Mouse (Mus musculus) R1 (cell line): ENCODE measurements at regions not wholly inside any gene's neighbourhood (a gene's known extent, or its start where the extent isn't known, plus 50 kb on each side); places are given as distances from the start of the nearest gene placed in this dataset.
"Not testable (repeated sequence)": the region's sequence is repeated elsewhere in the genome, so short reads cannot be mapped to it uniquely, and the experiment has no call there.

Experiments used
- DNase-seq: peaks from one replicate; pipeline ENCODE4 v3.0.0-alpha.2; 2018; ENCODE audit warnings: low read depth, low spot score

DNA sequence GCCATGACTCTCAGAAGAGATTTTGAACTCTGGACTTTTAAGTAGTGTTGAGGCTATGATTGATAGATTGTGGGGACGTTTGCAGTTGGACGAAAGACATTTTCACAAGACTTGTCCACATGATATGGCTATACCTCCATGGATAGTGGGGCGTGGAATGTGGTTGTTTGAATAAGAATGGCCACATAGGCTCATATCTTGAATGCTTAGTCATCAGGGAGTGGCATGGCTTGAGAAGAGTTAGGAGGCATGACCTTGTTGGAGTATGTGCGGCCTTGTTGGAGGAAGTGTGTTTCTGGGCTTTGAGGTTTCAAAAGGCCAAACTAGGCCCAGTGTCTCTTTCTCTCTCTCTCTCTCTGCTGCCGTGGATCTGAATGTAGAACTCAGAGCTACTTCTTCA lies 204.7 kb upstream of the Pclo start:
- peak; percentile 56 for DNase-seq

DNA sequence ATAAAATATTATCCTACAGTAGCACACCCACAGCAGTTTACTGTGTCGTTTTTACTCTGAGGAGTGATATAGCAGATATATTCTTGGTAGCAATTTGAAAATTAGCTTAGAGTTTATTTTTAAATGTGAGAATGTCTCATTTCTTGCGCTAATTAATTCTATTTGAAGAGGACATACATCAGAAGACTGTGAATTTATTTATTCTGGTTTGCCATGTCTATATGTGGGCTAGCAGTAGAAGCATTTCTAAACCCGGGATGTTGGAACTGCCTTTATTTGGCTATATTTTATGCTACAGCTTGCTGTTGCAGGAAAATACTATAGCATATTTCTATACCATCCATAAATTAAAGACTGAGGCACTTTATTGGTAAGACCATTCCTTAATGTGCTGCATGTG lies 203.0 kb upstream of the Pclo start:
- no peak for DNase-seq

DNA sequence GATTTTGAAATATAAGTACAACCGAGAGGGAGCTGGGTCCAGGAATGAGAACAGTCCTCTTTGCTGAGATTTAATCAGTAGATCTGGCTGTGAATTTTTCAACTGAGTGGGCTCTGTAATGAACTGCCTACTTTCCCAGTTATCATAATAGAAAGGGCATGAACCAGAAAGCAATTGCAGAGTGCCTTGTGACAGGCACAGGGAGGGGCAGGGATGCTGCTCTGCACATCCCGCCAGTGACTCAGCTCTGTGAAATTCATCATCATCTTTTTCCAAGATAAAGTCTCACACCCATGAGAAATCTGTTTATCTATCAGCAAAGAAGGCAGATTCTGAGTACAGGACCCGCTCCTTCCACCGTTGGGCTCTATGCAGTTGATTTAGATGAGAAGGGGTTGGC lies 194.5 kb upstream of the Pclo start:
- no peak for DNase-seq

DNA sequence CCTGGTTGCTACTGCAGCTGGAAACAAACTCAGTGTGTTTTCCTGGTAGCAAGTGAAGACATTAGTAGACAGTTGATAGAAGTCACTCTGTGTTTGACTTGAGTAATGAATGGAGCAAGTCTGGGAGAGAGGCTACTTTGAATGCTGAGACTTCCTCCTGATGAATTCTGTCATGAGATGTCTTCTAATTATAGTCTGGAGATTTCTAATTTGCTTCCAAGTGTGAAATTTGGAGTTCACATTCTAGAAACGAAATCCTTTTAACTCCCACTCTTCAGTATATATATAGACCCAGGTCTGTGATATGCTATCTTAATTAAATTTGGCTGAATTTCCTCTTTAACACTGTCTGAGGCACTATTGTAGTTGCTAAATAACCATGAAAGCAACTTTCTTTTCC lies 192.7 kb upstream of the Pclo start:
- DNase-seq, result no peak

DNA sequence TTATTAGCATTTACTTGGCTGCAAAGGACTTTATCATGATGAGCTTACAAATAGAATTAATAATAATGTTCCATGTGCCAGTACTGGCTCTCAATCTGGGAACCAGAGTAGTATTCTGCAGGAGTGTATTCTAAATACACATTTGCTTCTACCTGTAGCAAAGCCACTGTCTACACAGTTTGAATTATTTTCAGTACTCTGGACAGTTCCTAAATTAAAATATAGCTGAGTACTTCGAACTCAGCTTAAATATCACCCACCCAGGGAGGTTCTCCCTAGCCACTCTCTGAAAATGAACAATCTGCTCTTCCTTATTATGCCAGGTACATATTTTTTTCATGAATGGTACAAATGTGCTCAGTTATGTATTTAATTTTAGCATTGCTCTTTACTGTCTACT lies 154.3 kb upstream of the Pclo start:
- no peak for DNase-seq

DNA sequence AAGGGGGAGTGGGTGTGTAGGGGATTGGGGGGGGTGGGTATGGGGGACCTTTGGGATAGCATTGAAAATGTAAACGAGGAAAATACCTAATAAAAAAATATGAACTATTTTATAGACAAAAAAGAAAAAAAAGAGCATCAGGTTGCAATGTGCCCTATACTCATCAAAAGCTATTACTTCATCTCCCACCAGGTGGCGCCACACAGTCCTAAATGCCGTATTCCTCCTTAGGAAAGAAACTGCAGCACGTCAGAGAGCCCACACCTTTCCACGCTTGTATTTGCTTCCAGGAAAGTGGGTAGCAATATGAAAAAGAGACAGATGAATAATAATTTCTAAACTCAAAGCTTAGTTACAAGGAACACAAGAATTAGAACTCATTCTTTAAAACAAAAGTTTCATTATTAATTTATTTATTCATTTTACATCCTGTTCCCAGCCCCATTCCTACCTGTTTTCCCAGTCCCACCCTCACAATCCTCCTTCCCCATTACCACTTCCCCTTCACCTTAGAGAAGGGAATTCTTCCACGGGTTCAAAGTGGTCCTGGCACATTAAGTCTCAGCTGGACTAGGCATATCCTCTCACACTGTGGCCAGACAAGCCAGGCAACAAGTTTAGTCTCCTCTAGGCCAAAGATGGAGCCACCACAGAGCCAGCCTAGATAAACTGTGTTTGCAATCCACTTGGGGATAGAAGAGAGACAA lies 125.4 kb upstream of the Pclo start:
- DNase-seq, result peak; percentile 65

DNA sequence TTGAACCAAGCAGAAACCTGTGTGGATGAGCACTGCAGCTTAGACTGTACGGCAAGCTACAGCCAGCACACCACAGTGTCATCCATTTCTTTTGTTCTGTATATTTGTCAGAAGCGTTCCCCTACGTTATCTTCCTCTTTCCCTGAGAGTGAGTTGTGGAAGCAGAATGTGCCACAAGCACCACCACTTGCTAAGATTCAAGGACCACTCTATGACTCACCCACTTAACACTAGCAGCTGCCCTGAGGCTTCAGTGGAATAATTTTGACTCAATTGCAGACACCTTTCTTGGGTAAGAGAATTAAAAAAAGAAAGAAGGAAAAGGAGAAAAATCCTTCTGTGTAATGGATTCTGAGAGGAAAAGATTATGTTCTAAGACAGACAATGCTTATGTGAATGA lies 122.9 kb upstream of the Pclo start:
- DNase-seq, result no peak

DNA sequence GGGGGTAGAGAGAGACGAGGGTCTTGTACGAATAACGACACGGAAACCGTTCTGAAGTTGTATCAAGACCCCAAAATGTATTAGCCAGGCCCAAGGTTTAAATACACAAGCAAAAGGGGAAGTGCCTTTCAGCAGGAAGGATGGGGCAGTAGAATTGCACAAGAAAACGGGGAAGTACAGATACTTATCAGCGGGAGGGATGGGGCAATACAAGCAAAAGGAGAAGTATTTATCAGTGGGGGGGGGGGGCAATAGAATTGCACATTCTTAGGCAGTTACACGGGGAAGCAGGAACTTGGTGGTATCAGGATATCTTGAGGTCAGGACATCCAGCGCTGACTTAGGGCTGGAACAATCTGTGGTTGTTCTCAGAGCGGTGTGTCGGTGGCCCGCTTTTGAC lies 111.3 kb upstream of the Pclo start:
- not testable (repeated sequence) for DNase-seq

DNA sequence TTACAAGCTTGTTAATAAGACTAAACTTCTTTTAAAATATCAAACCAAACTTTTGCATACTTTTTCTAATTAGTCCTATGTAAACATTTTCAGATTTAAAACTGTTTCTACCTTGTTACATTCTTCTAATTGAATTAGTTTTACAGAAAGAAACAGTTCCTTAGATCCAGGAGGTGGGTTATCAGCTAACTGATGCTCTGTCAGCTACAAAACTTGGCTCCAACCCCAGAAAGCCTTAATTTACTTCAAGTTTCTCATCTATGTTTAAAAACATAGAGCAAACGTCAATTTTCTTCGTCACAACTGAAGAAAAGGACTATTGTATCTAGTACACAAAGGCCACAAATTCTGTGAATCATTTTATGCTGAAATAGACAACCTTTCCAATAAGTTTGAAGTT lies 110.4 kb upstream of the Pclo start:
- DNase-seq, result no peak

DNA sequence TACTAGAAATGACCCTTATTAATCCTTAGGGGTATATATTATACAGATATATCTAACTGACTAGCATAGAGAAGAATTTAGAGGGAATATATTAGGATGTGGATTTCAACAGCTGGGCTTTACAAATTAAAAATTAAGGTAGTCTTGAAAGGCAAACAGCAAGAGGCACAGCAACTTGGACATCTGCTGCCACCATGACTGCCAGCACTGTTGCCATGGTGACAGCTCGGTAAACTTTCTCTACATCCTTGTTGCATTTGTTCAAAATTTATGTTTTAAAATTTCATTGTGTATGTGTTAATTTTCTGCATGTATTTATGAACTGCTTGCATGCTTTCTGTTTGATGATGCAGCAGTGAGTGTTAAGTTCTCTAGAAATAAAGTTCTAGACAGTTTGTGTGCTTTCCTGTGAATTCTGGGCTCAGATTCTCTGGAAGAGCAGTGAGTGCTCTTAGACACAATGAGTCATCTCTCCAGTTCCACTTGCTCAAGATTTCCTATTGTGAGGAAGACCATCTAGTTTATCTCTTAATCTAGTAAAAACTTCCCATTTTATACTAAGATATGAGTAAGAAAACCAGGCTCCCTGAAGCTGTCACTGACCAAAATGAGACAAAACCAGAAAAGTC lies 99.4 kb upstream of the Pclo start:
- DNase-seq, result no peak

DNA sequence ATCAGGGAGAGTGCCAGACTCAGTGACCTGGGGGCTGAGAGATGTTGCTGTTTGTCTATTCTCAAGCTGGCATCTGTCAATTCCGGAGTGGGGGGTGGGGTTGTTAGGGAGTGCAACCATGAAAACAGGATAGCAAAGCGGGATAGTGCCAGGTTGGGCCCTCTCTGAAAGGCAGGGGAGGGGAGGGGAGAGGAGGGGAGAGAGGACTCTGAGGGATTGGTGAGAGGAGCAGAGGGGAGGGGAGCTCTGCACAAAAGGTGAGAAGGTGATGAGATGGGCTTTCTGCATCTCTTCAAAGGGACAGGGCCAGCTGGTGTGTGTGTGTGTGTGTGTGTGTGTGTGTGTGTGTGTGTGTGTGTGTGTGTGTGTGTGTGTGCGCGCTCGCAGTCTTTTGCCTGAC lies 61.6 kb upstream of the Pclo start:
- DNase-seq, result no peak
